Mouse (Mus musculus) heart, adult 2 months (tissue): Measurements from ENCODE around the gene Ift27.

Source experiments
- CTCF ChIP-seq: fragments of 200-600 bp; IDR thresholded peaks from 2 replicates; pipeline ENCODE4 v1.8.1; 2022; ENCODE audit warnings: antibody characterized with exemption, mild to moderate bottlenecking, moderate library complexity
- POLR2A ChIP-seq: fragments of 200-500 bp; IDR thresholded peaks from 2 replicates; pipeline ENCODE4 v1.6.1; 2011; ENCODE audit warnings: mild to moderate bottlenecking, low read depth, low read length, control low read depth; ENCODE audit not compliant: insufficient read depth

DNA sequence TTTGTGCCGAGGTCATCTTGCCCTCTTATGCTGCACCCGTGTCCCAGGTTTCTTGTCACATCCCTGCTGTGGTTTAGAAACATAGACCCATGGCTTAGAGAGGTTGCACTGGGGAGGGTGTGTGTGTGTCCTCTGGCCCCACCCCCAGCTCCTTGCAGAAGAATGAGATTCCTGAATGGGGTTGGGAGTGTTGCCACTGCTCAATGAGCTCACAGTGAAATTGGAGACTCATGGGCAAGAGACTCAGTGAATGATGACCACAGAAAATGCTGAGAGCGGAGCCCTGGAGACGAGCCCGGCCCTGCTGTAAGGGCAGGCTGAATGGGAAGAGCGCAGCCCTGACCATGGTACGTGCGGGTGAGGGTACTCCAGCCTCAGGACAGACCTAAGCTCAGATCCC is 33.7 kb downstream of the Ift27 start:
- no peak for TF ChIP-seq CTCF
- no peak for TF ChIP-seq POLR2A
